In the genomic region with DNA sequence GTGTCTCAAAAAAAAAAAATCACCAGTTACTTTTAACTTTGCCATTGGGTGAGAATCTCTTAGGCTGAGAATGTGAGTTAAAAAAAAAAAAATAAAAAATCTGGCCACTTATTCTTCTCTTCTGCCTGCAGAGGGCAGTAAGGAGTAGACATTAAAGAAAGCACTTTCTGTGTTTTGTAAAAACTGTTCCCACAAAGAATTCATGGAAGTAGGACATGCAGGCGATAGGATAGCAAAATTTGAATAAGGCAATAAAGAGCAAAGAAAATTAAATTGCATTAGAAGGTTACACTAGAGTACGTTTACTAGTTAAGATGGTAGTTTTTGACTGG, we compare ENCODE assay signal across 10 mouse cellular contexts. TPM values are rescaled to one million over a fixed set of nuclear protein-coding genes. Genes with fewer than 3 reads are reported as not detected.
A peak's percentile ranks its signal among the peaks of the same experiment; 100 is the strongest.
DNase-seq lines count a peak whose midpoint lies in the region; ATAC-seq and TF ChIP-seq lines count a peak whose summit lies in the region.
"Had no signal": no experiment of that assay in that cellular context is flagged by ENCODE, and none has a peak within 500 bp of the region (broad histone marks: within the 10 kb centered on the region; RNA-seq: fewer than 3 reads in every experiment).

No protein-coding gene starts in this region.

- no peak overlapping the region for H3K27ac ChIP-seq in gastrocnemius, adult 2 months
- H3K27ac ChIP-seq in cortical plate, adult 2 months (ENCODE audit: insufficient read depth, low read length), result no peak overlapping the region
- no peak overlapping the region for H3K27ac ChIP-seq in intestine, embryonic 16.5 days (ENCODE audit: low read length)
- H3K27ac ChIP-seq: heart, embryonic 15.5 days had no signal

- H3K9me3 ChIP-seq in intestine, embryonic 16.5 days (ENCODE audit: control insufficient read depth, low read length), result no peaks in the 10 kb centered on the region
- H3K9me3 ChIP-seq: heart, embryonic 15.5 days had no signal

- TF ChIP-seq POLR2A in cortical plate, adult 2 months (IDR thresholded peaks at IDR 0.05; ENCODE audit: extremely low read depth, insufficient read depth, low read length), result no peak

- no peaks in the 10 kb centered on the region for H3K36me3 ChIP-seq in intestine, embryonic 16.5 days (ENCODE audit: control insufficient read depth, insufficient read depth, low read length)
- H3K36me3 ChIP-seq: heart, embryonic 15.5 days had no signal

- ATAC-seq in intestine, embryonic 16.5 days, result no peak

- H3K4me3 ChIP-seq in gastrocnemius, adult 2 months, result no peak overlapping the region
- H3K4me3 ChIP-seq in cortical plate, adult 2 months (ENCODE audit: insufficient read depth, low read length), result peak overlapping the region; percentile 34
- no peak overlapping the region for H3K4me3 ChIP-seq in intestine, embryonic 16.5 days (ENCODE audit: low read length)
- H3K4me3 ChIP-seq: heart, embryonic 15.5 days had no signal

- no peak for DNase-seq in gastrocnemius, adult 2 months
- DNase-seq in gastrocnemius, postnatal 10 days, result no peak
- DNase-seq in A20 (ENCODE audit: low read depth, low spot score), result peak; percentile 41
- peak; percentile 32 for DNase-seq in lung, postnatal 25 days (ENCODE audit: low spot score)
- DNase-seq in urinary bladder, postnatal 36 days (ENCODE audit: low spot score in 2 of 2), result no peak
- DNase-seq in heart, adult 9 months (ENCODE audit: low spot score in 2 of 2), result no peak

- intact Hi-C loops in gastrocnemius, adult 2 months (cut with DNase I), result loop anchor here (5.0 kb wide), 2 partner anchors 627 to 827 kb away; no protein-coding TSS in a partner anchor

- no peak overlapping the region for H3K9ac ChIP-seq in intestine, embryonic 16.5 days (ENCODE audit: low read depth, low read length)
- H3K9ac ChIP-seq: heart, embryonic 15.5 days had no signal

- WGBS in intestine, embryonic 16.5 days, result 71% methylated on average over 2 of the region's 2 CpGs

- H3K4me2 ChIP-seq in intestine, embryonic 16.5 days (ENCODE audit: low read depth, low read length), result no peak overlapping the region
- H3K4me2 ChIP-seq: heart, embryonic 15.5 days had no signal

- peak; percentile 71 for TF ChIP-seq CTCF in gastrocnemius, adult 2 months (IDR thresholded peaks at IDR 0.05)
- TF ChIP-seq CTCF in cortical plate, adult 2 months (IDR thresholded peaks at IDR 0.05; ENCODE audit: extremely low read depth, insufficient read depth, low read length), result no peak

- no peaks in the 10 kb centered on the region; the same call in 1 of the 2 replicates for H3K4me1 ChIP-seq in cortical plate, adult 2 months (ENCODE audit: control insufficient read depth, insufficient read depth, low read length)
- peaks cover 7% of the 10 kb centered on the region; the same call in 1 of the 2 replicates for H3K4me1 ChIP-seq in intestine, embryonic 16.5 days (ENCODE audit: control insufficient read depth, insufficient read depth, low read length)
- H3K4me1 ChIP-seq: heart, embryonic 15.5 days had no signal

- H3K27me3 ChIP-seq in intestine, embryonic 16.5 days (replicated peaks; ENCODE audit: control insufficient read depth, insufficient read depth, low read length), result no peaks in the 10 kb centered on the region
- H3K27me3 ChIP-seq: heart, embryonic 15.5 days had no signal

RNA-seq across cellular contexts. Expression of a gene that starts 4.3 kb away (rescaled TPM):
- total RNA-seq in gastrocnemius, adult 2 months (2021), result 1 to 10 TPM; 4.2 to 4.9 TPM
- total RNA-seq in gastrocnemius, postnatal 10 days (2021), result 1 to 10 TPM; 8.0 to 9.2 TPM
- 11.7 and 12.4 TPM in 2 replicates for polyA plus RNA-seq in cortical plate, adult 2 months (2012; rRNA removed)
- 26.5 and 26.8 TPM in 2 replicates for polyA plus RNA-seq in intestine, embryonic 16.5 days (2015; fragmentation: Nextera tagmentation; extraction: Ambion mirVana)

RNA-seq across cellular contexts. Expression of a gene that starts 17.3 kb away (rescaled TPM):
- total RNA-seq in gastrocnemius, adult 2 months (2021), result not detected
- total RNA-seq in gastrocnemius, postnatal 10 days (2021), result under 1 TPM in 1 of 2 experiments, not detected in 1; 0.16 TPM
- not detected in 2 replicates for polyA plus RNA-seq in cortical plate, adult 2 months (2012; rRNA removed)
- polyA plus RNA-seq in intestine, embryonic 16.5 days (2015; fragmentation: Nextera tagmentation; extraction: Ambion mirVana), result not detected in 2 replicates
- total RNA-seq: monocyte, adult 5-6 weeks had no signal
- polyA plus RNA-seq: heart, embryonic 15.5 days had no signal

RNA-seq across cellular contexts. Expression of a gene that starts 39.5 kb away (rescaled TPM):
- 10 to 100 TPM; 16.7 to 29.0 TPM for total RNA-seq in gastrocnemius, adult 2 months (2021)
- total RNA-seq in gastrocnemius, postnatal 10 days (2021), result 10 to 100 TPM; 19.6 to 25.6 TPM
- 6.3 and 8.2 TPM in 2 replicates for polyA plus RNA-seq in cortical plate, adult 2 months (2012; rRNA removed)
- polyA plus RNA-seq in intestine, embryonic 16.5 days (2015; fragmentation: Nextera tagmentation; extraction: Ambion mirVana), result 7.7 and 8.7 TPM in 2 replicates

Comparison
In these comparisons a context has a peak if more than half of its experiments do, and no peak if none do; other contexts are left out.
1. DNase-seq: peak in A20 (single experiment) and lung, postnatal 25 days (single experiment); none in gastrocnemius, adult 2 months (single experiment), gastrocnemius, postnatal 10 days (single experiment), urinary bladder, postnatal 36 days (0 of 2) and heart, adult 9 months (0 of 2).